Mouse (Mus musculus) hindbrain, embryonic 15.5 days (tissue): ENCODE results near the gene Myb. TPM values are rescaled to one million over a fixed set of nuclear protein-coding genes. Genes with fewer than 3 reads are reported as not detected.

Source experiments
- ATAC-seq: fragments of 200-750 bp; cut with Nextera tagmentation; 2 replicates; pipeline ENCODE4 v1.8.0; 2017; ENCODE audit warnings: low read depth, moderate number of reproducible peaks, moderate TSS enrichment; ENCODE audit not compliant: low FRiP score
- H3K27ac ChIP-seq: fragments of 300-500 bp; sonication (generic); replicated peaks from 2 replicates; pipeline ENCODE4 v1.5.1; 2015; ENCODE audit warnings: mild to moderate bottlenecking, inconsistent platforms
- H3K27me3 ChIP-seq: fragments of 300-500 bp; sonication (generic); 2 replicates; pipeline ENCODE4 v1.6.1; 2015; ENCODE audit warnings: control low read depth, inconsistent platforms
- H3K36me3 ChIP-seq: fragments of 300-500 bp; sonication (generic); 2 replicates; pipeline ENCODE4 v1.6.1; 2015; ENCODE audit warnings: control low read depth, inconsistent platforms
- H3K4me1 ChIP-seq: fragments of 300-500 bp; sonication (generic); replicated peaks from 2 replicates; pipeline ENCODE4 v1.6.1; 2015; ENCODE audit warnings: control low read depth, inconsistent platforms
- H3K4me2 ChIP-seq: fragments of 300-500 bp; sonication (generic); 2 replicates; pipeline ENCODE4 v1.6.1; 2015; ENCODE audit warnings: moderate library complexity, mild to moderate bottlenecking, inconsistent platforms
- H3K4me3 ChIP-seq: fragments of 300-500 bp; sonication (generic); 2 replicates; pipeline ENCODE4 v1.5.1; 2015; ENCODE audit warnings: mild to moderate bottlenecking, inconsistent platforms
- H3K9ac ChIP-seq: fragments of 300-500 bp; sonication (generic); 2 replicates; pipeline ENCODE4 v1.6.1; 2015; ENCODE audit warnings: inconsistent platforms
- H3K9me3 ChIP-seq: fragments of 300-500 bp; sonication (generic); 2 replicates; pipeline ENCODE4 v1.6.1; 2016; ENCODE audit warnings: control low read depth, inconsistent platforms
- WGBS: fragments of 180-500 bp; shearing (Covaris S2); methylation state at CpG from one replicate; pipeline ENCODE4 v1.1.7; 2015; 5-methylcytosine and 5-hydroxymethylcytosine counted together
- polyA plus RNA-seq: library from polyadenylated mRNA; unstranded; fragments of >200 nt; fragmentation: Nextera tagmentation; extraction: Ambion mirVana; gene quantifications from 2 replicates; pipeline ENCODE4 v1.2.1, GENCODE M21; 2015

The Myb gene
- polyA plus RNA-seq, 1 experiment from 2014 or later: 2.9 TPM

- Histone ChIP-seq H3K27ac (no peak overlapping the region), H3K36me3 (no peaks in the 10 kb centered on the region), H3K9me3 (no peaks in the 10 kb centered on the region), H3K4me3 (no peak overlapping the region), H3K4me2 (no peak overlapping the region), H3K4me1 (peaks cover 10% of the 10 kb centered on the region), H3K9ac (no peak overlapping the region), H3K27me3 (no peaks in the 10 kb centered on the region)
- ATAC-seq: no peak
- 91% methylated on average over 2 of the region's 2 CpGs for WGBS
These were observed 52.0 kb downstream of the Myb start for GRCm38 (mm10) chr10:21108796-21109195.

DNA sequence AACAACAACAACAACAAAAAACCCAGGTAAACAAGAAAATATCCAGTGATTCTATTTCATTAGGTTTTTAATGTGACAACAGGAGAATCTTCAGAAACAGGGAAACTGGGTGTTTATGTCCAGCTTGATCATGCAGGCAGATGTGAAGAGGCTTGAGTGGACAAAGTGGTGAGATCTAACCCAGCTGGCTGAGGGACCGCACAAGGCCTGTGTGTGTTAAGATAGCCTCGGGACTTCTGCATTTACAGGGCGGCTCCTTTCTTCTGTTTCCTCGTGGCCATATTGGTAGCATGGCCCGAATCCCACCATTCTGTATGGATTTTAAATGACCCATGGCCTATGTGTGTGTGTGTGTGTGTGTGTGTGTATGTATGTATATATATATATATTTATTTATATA lies 52.6 kb downstream of the Myb start:
- H3K9me3 ChIP-seq: no peaks in the 10 kb centered on the region

GRCm38 (mm10) chr10:21105206-21105605 lies 55.6 kb downstream of the Myb start:
- Histone ChIP-seq H3K9ac (no peak overlapping the region), H3K4me2 (no peak overlapping the region), H3K27ac (no peak overlapping the region), H3K4me3 (no peak overlapping the region), H3K36me3 (no peaks in the 10 kb centered on the region), H3K27me3 (no peaks in the 10 kb centered on the region), H3K4me1 (peaks cover 13% of the 10 kb centered on the region), H3K9me3 (no peaks in the 10 kb centered on the region)
- no peak for ATAC-seq
- 82% methylated on average over 2 of the region's 2 CpGs for WGBS

More for the DNA sequence above, 52.6 kb downstream of the Myb start:
- Histone ChIP-seq H3K27ac (no peak overlapping the region), H3K4me3 (no peak overlapping the region), H3K9ac (no peak overlapping the region), H3K4me2 (no peak overlapping the region), H3K27me3 (no peaks in the 10 kb centered on the region), H3K4me1 (peaks cover 10% of the 10 kb centered on the region), H3K36me3 (no peaks in the 10 kb centered on the region)
- ATAC-seq: no peak
- WGBS: 94% methylated on average over 5 of the region's 5 CpGs

- Histone ChIP-seq H3K36me3 (no peaks in the 10 kb centered on the region), H3K27ac (no peak overlapping the region), H3K9me3 (no peaks in the 10 kb centered on the region), H3K4me1 (0 out of 2 replicates have a peak, but pooled peaks cover 4% of the 10 kb centered on the region), H3K27me3 (no peaks in the 10 kb centered on the region), H3K4me3 (no peak overlapping the region), H3K4me2 (no peak overlapping the region), H3K9ac (no peak overlapping the region)
- WGBS: 74% methylated on average over 7 of the region's 7 CpGs
- no peak for ATAC-seq
These were observed 58.1 kb downstream of the Myb start for GRCm38 (mm10) chr10:21102689-21103088.

- peak; percentile 29; the same call in 1 of the 2 replicates for ATAC-seq
- Histone ChIP-seq H3K9ac (no peak overlapping the region), H3K36me3 (no peaks in the 10 kb centered on the region), H3K4me3 (no peak overlapping the region), H3K27ac (no peak overlapping the region), H3K4me1 (0 out of 2 replicates have a peak, but pooled peaks cover 4% of the 10 kb centered on the region), H3K9me3 (no peaks in the 10 kb centered on the region), H3K27me3 (no peaks in the 10 kb centered on the region), H3K4me2 (no peak overlapping the region)
- WGBS: 15% methylated on average over 4 of the region's 4 CpGs
These were observed 58.8 kb downstream of the Myb start for GRCm38 (mm10) chr10:21101948-21102347.

GRCm38 (mm10) chr10:21100646-21101249 lies 60.0 kb downstream of the Myb start:
- no peak overlapping the region for H3K27ac ChIP-seq
- no peak overlapping the region for H3K4me2 ChIP-seq
- ATAC-seq: no peak
- WGBS: 32% methylated on average over 9 of the region's 9 CpGs
- no peak overlapping the region for H3K9ac ChIP-seq
- H3K9me3 ChIP-seq: no peaks in the 10 kb centered on the region
- H3K36me3 ChIP-seq: no peaks in the 10 kb centered on the region
- no peaks in the 10 kb centered on the region for H3K27me3 ChIP-seq
- 0 out of 2 replicates have a peak, but pooled peaks cover 4% of the 10 kb centered on the region for H3K4me1 ChIP-seq
- no peak overlapping the region for H3K4me3 ChIP-seq

- ATAC-seq: no peak
- Histone ChIP-seq H3K36me3 (no peaks in the 10 kb centered on the region), H3K9ac (no peak overlapping the region), H3K4me3 (no peak overlapping the region), H3K9me3 (no peaks in the 10 kb centered on the region), H3K27ac (no peak overlapping the region), H3K4me1 (0 out of 2 replicates have a peak, but pooled peaks cover 4% of the 10 kb centered on the region), H3K27me3 (no peaks in the 10 kb centered on the region), H3K4me2 (no peak overlapping the region)
- 85% methylated on average over 7 of the region's 7 CpGs for WGBS
These were observed 61.3 kb downstream of the Myb start for GRCm38 (mm10) chr10:21099515-21099914.

DNA sequence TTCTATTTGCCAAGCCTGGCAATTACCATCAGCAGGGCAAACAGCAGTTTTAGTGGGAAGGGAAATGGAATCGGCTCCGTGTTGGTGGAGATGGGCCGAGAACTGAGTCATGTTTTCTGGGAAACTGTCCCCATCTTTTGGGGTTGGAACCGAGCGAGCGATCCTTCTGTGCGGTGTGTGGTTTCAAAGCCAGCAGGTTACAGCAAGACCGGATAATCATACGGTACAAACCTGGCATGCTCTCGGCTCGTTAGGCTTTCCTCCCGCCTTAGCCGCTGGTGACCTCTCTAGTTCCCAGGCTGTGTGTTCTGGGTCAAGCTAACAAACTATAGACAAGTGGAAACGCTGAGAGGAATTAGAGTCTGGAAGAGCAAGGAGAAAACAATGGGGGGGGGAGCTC lies 65.2 kb downstream of the Myb start:
- no peaks in the 10 kb centered on the region for H3K9me3 ChIP-seq
- no peak overlapping the region for H3K4me2 ChIP-seq
- H3K4me3 ChIP-seq: no peak overlapping the region
- no peak overlapping the region for H3K27ac ChIP-seq
- 0 out of 2 replicates have a peak, but pooled peaks cover 4% of the 10 kb centered on the region for H3K4me1 ChIP-seq
- no peaks in the 10 kb centered on the region for H3K27me3 ChIP-seq
- ATAC-seq: no peak
- 90% methylated on average over 14 of the region's 14 CpGs for WGBS
- H3K36me3 ChIP-seq: no peaks in the 10 kb centered on the region
- H3K9ac ChIP-seq: no peak overlapping the region

GRCm38 (mm10) chr10:21094896-21095295 lies 65.9 kb downstream of the Myb start:
- Histone ChIP-seq H3K27me3 (no peaks in the 10 kb centered on the region), H3K36me3 (no peaks in the 10 kb centered on the region), H3K4me1 (0 out of 2 replicates have a peak, but pooled peaks cover 2% of the 10 kb centered on the region), H3K4me3 (no peak overlapping the region), H3K9me3 (no peaks in the 10 kb centered on the region), H3K4me2 (no peak overlapping the region), H3K27ac (no peak overlapping the region), H3K9ac (no peak overlapping the region)
- no peak for ATAC-seq
- WGBS: 92% methylated on average over 2 of the region's 2 CpGs

DNA sequence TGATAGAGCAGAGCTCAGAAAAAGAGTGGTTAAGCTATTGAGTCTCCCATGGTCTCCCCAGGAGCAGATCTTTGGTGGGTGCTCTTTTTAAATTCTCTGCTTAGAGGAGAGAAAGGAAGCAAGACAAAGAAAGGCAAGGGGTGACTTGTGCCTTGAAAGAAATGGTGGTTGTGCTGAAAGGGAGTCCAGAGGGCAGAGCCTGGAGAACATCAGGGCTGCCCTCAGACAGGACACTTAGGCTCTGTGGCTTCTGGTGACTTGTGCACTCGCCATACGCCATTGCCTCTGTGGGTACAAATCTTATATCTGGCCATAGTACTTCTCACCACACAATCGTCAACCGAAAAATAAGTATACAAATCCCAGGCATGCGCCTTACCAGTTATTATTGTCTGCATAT lies 67.5 kb downstream of the Myb start:
- no peaks in the 10 kb centered on the region for H3K9me3 ChIP-seq
- no peak for ATAC-seq
- no peaks in the 10 kb centered on the region for H3K27me3 ChIP-seq
- no peaks in the 10 kb centered on the region for H3K36me3 ChIP-seq
- H3K4me2 ChIP-seq: no peak overlapping the region
- no peak overlapping the region for H3K27ac ChIP-seq
- 0 out of 2 replicates have a peak, but pooled peaks cover 2% of the 10 kb centered on the region for H3K4me1 ChIP-seq
- H3K9ac ChIP-seq: no peak overlapping the region
- WGBS: 90% methylated on average over 5 of the region's 5 CpGs
- H3K4me3 ChIP-seq: no peak overlapping the region

DNA sequence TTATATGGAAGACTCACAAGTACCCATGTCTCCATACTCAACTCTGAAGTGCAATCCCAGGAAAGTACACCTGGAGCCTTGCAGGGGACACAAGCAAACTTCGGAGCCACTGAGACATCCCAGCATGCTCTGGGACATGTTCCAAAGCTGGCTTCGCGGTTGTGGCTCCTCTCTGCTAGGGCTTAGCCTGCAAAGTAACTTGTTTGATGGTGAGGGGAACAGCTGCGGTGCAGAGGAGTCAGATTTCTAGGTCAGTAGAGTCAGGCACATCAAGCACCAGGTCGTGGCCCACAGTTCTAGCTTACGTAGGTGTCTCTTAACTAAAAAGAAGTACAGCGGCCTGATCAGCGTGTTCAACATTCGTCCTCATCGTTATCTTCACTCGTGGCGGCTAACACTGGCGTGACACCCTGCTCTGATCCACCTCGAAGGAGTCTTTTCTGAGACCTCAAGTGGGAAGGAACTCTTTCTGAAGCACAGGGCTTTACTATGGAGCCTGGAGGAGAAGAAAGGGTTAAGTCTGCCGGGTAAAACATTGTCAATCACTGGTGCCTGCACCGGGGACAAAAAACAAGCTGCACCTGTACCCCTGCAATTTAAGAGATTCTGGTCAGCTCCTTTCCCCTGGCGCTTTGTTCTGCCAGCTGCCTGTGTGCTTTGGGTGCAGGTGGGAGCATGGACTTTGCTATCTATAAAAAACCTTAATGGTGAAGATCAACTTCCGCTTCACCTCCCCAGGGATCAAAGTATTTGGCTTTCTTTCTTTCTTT lies 68.1 kb downstream of the Myb start:
- H3K36me3 ChIP-seq: no peaks in the 10 kb centered on the region
- H3K4me3 ChIP-seq: no peak overlapping the region
- no peak overlapping the region for H3K9ac ChIP-seq
- 0 out of 2 replicates have a peak, but pooled peaks cover 2% of the 10 kb centered on the region for H3K4me1 ChIP-seq
- H3K4me2 ChIP-seq: no peak overlapping the region
- H3K27ac ChIP-seq: no peak overlapping the region
- no peaks in the 10 kb centered on the region for H3K27me3 ChIP-seq
- WGBS: 63% methylated on average over 18 of the region's 18 CpGs
- no peaks in the 10 kb centered on the region for H3K9me3 ChIP-seq
- no peak for ATAC-seq

DNA sequence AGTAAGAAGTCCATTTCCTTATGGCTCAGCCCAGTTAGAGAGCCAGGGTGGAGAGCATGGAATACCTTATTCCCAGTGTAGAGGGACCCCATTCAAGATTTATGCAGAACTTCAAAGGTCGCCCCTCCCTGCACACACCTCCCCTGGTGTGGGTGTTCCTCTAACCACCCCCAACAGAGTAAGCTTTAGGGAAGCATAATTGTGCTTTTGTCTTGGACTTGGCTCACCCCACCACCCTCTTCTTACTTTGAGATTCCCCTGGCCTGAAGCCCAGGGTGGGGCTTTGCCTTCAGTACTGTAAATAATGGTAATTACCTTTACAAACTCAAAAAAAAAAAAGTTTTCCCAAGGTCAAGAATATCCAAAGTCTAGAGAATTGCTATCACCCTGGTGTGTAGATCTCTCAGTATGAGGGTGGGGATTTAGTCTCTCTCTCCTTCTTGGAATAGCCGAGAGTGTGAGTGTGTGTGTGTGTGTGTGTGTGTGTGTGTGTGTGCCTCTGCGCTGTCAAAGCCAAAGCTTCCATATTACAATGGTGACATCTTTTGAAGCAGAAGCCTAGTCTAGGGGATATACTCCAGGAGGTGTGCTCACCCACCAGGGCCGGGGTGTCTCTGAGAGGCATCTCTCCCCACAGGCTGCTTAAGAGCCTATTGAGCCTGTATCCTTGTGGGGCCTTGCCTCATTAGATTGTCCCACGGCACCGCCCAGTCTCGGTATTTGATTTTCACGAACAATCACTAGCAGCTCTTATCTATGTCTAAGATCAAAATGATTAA lies 69.7 kb downstream of the Myb start:
- 0 out of 2 replicates have a peak, but pooled peaks cover 2% of the 10 kb centered on the region for H3K4me1 ChIP-seq
- ATAC-seq: no peak
- no peak overlapping the region for H3K9ac ChIP-seq
- no peaks in the 10 kb centered on the region for H3K9me3 ChIP-seq
- no peak overlapping the region for H3K4me3 ChIP-seq
- no peak overlapping the region for H3K27ac ChIP-seq
- H3K36me3 ChIP-seq: no peaks in the 10 kb centered on the region
- no peaks in the 10 kb centered on the region for H3K27me3 ChIP-seq
- H3K4me2 ChIP-seq: no peak overlapping the region
- WGBS: 77% methylated on average over 8 of the region's 8 CpGs
